Mouse (Mus musculus) adrenal gland, postnatal 25 days (tissue): Measurements from ENCODE around the gene Ryk. TPM values are rescaled to one million over a fixed set of nuclear protein-coding genes. Genes with fewer than 3 reads are reported as not detected.

Experiments used
- DNase-seq: peaks from one replicate; pipeline ENCODE4 v3.0.0; 2021; ENCODE audit warnings: mixed read lengths
- total RNA-seq: library from RNA; stranded (reverse); gene quantifications from 2 replicates; pipeline ENCODE4 v1.2.3, GENCODE M21; 2021

Gene Ryk
- total RNA-seq, 1 experiment from 2014 or later = 57.1 TPM

- DNase-seq = no peak
Observed at GRCm38 (mm10) chr9:102951091-102951994, 116.6 kb downstream of the Ryk start.

- no peak for DNase-seq
Observed at GRCm38 (mm10) chr9:102955866-102956265, 121.1 kb downstream of the Ryk start.

Other genes starting within 250 kb of the Ryk start
- 304 and 351 TPM in 2 replicates for gene Anapc13, start 208.6 kb upstream of the Ryk start, total RNA-seq
- 37.2 and 41.8 TPM in 2 replicates for gene Cep63, start 208.4 kb upstream of the Ryk start, total RNA-seq
- 231 and 242 TPM in 2 replicates for gene Amotl2, start 118.2 kb upstream of the Ryk start, total RNA-seq
- gene Slco2a1, start 153.8 kb downstream of the Ryk start, total RNA-seq = 2.6 and 3.2 TPM in 2 replicates